Mouse (Mus musculus) adrenal gland, postnatal 14 days (tissue): ENCODE results near the gene Abtb2. TPM values are rescaled to one million over a fixed set of nuclear protein-coding genes. Genes with fewer than 3 reads are reported as not detected.

Experiments
- DNase-seq: peaks from one replicate; pipeline ENCODE4 v3.0.0; 2021; ENCODE audit warnings: mixed read lengths
- total RNA-seq: library from RNA; stranded (reverse); gene quantifications from 2 replicates; pipeline ENCODE4 v1.2.3, GENCODE M21; 2021

Abtb2 gene
- total RNA-seq, 1 experiment from 2014 or later: 17.0 TPM

- DNase-seq: no peak
Measured at GRCm38 (mm10) chr2:103687888-103688287, 121.8 kb downstream of the Abtb2 start.

- DNase-seq: no peak
Measured at GRCm38 (mm10) chr2:103690425-103690824, 124.3 kb downstream of the Abtb2 start.

- DNase-seq: no peak
Measured at GRCm38 (mm10) chr2:103690828-103691227, 124.7 kb downstream of the Abtb2 start.

- no peak for DNase-seq
Measured at GRCm38 (mm10) chr2:103691278-103691677, 125.2 kb downstream of the Abtb2 start.

GRCm38 (mm10) chr2:103692810-103693209, 126.7 kb downstream of the Abtb2 start:
- no peak for DNase-seq

GRCm38 (mm10) chr2:103694777-103695563, 128.9 kb downstream of the Abtb2 start:
- no peak for DNase-seq

- DNase-seq: peak; percentile 64
Measured at GRCm38 (mm10) chr2:103696177-103696576, 130.1 kb downstream of the Abtb2 start.

- no peak for DNase-seq
Measured at GRCm38 (mm10) chr2:103700514-103700913, 134.4 kb downstream of the Abtb2 start.

- DNase-seq: no peak
Measured at GRCm38 (mm10) chr2:103703336-103703735, 137.2 kb downstream of the Abtb2 start.

- no peak for DNase-seq
Measured at GRCm38 (mm10) chr2:103703865-103704264, 137.8 kb downstream of the Abtb2 start.

GRCm38 (mm10) chr2:103705826-103706225, 139.7 kb downstream of the Abtb2 start:
- DNase-seq: no peak

GRCm38 (mm10) chr2:103706226-103706625, 140.1 kb downstream of the Abtb2 start:
- peak; percentile 87 for DNase-seq

GRCm38 (mm10) chr2:103707056-103707776, 141.1 kb downstream of the Abtb2 start:
- DNase-seq: no peak

GRCm38 (mm10) chr2:103710849-103711248, 144.7 kb downstream of the Abtb2 start:
- peak; percentile 47 for DNase-seq

GRCm38 (mm10) chr2:103713831-103714230, 147.7 kb downstream of the Abtb2 start:
- DNase-seq: no peak

GRCm38 (mm10) chr2:103714412-103714811, 148.3 kb downstream of the Abtb2 start:
- DNase-seq: no peak

GRCm38 (mm10) chr2:103718594-103719291, 152.6 kb downstream of the Abtb2 start:
- peak; percentile 83 for DNase-seq

GRCm38 (mm10) chr2:103719292-103719646, 153.2 kb downstream of the Abtb2 start:
- no peak for DNase-seq

- no peak for DNase-seq
Measured at GRCm38 (mm10) chr2:103724521-103724920, 158.4 kb downstream of the Abtb2 start.

- no peak for DNase-seq
Measured at GRCm38 (mm10) chr2:103728027-103728540, 162.0 kb downstream of the Abtb2 start.

GRCm38 (mm10) chr2:103730999-103731398, 164.9 kb downstream of the Abtb2 start:
- no peak for DNase-seq

GRCm38 (mm10) chr2:103731423-103731822, 165.3 kb downstream of the Abtb2 start:
- no peak for DNase-seq

GRCm38 (mm10) chr2:103742821-103743220, 176.7 kb downstream of the Abtb2 start:
- no peak for DNase-seq
